Mouse (Mus musculus) layer of hippocampus, adult 2 months (tissue): ENCODE data around the gene Tmem255b. TPM values are rescaled to one million over a fixed set of nuclear protein-coding genes. Genes with fewer than 3 reads are reported as not detected.

Experiments used
- DNase-seq, 2 experiments: peaks; one replicate each; pipeline ENCODE4 v3.0.0; 2022; ENCODE audit warnings: low spot score in 2 of 2
- H3K27ac ChIP-seq: fragments of 200-600 bp; 2 replicates; pipeline ENCODE4 v1.8.1; 2022
- H3K4me3 ChIP-seq: fragments of 200-600 bp; 2 replicates; pipeline ENCODE4 v1.8.1; 2022; ENCODE audit warnings: mild to moderate bottlenecking
- CTCF ChIP-seq: fragments of 200-600 bp; conservative IDR thresholded peaks from 2 replicates; pipeline ENCODE4 v1.8.1; 2022; ENCODE audit warnings: antibody characterized with exemption, mild to moderate bottlenecking, moderate library complexity
- total RNA-seq, 2 experiments: library from RNA; stranded (reverse); gene quantifications; 2 replicates each; pipeline ENCODE4 v1.2.3; 2021

Gene Tmem255b
- total RNA-seq, 2 experiments from 2014 or later, result 5.2 TPM

- DNase-seq, result no peak
- TF ChIP-seq CTCF, result no peak
- Histone ChIP-seq H3K4me3 (no peak overlapping the region), H3K27ac (no peak overlapping the region)
Observed at GRCm38 (mm10) chr8:13419111-13419639, 15.8 kb upstream of the Tmem255b start.

GRCm38 (mm10) chr8:13420970-13421369 is 14.0 kb upstream of the Tmem255b start:
- H3K4me3 ChIP-seq, result no peak overlapping the region
- TF ChIP-seq CTCF, result no peak
- DNase-seq, result no peak
- H3K27ac ChIP-seq, result no peak overlapping the region

- no peak overlapping the region for H3K4me3 ChIP-seq
- TF ChIP-seq CTCF, result no peak
- no peak overlapping the region for H3K27ac ChIP-seq
- DNase-seq, result no peak
Observed at GRCm38 (mm10) chr8:13427351-13427750, 7.6 kb upstream of the Tmem255b start.

- no peak for TF ChIP-seq CTCF
- Histone ChIP-seq H3K4me3 (no peak overlapping the region), H3K27ac (no peak overlapping the region)
- DNase-seq, result no peak
Observed at GRCm38 (mm10) chr8:13428156-13428555, 6.8 kb upstream of the Tmem255b start.

- no peak for TF ChIP-seq CTCF
- DNase-seq, result no peak
- H3K4me3 ChIP-seq, result no peak overlapping the region
- H3K27ac ChIP-seq, result no peak overlapping the region
Observed at GRCm38 (mm10) chr8:13430412-13430811, 4.6 kb upstream of the Tmem255b start.

- no peak for TF ChIP-seq CTCF
- H3K4me3 ChIP-seq, result no peak overlapping the region
- no peak overlapping the region for H3K27ac ChIP-seq
- no peak for DNase-seq
Observed at GRCm38 (mm10) chr8:13430866-13431265, 4.1 kb upstream of the Tmem255b start.

GRCm38 (mm10) chr8:13433130-13433529 is 1.9 kb upstream of the Tmem255b start:
- no peak for DNase-seq
- no peak for TF ChIP-seq CTCF

GRCm38 (mm10) chr8:13436052-13436451 is 1.1 kb downstream of the Tmem255b start:
- DNase-seq, result no peak
- no peak for TF ChIP-seq CTCF
- Histone ChIP-seq H3K4me3 (no peak overlapping the region), H3K27ac (no peak overlapping the region; the same call in 1 of the 2 replicates)

More at GRCm38 (mm10) chr8:13433130-13433529, 1.9 kb upstream of the Tmem255b start:
- no peak overlapping the region for H3K4me3 ChIP-seq
- H3K27ac ChIP-seq, result no peak overlapping the region

- TF ChIP-seq CTCF, result no peak
- DNase-seq, result no peak
Observed at GRCm38 (mm10) chr8:13437531-13437930, 2.5 kb downstream of the Tmem255b start.

GRCm38 (mm10) chr8:13442152-13442551 is 7.2 kb downstream of the Tmem255b start:
- H3K27ac ChIP-seq, result no peak overlapping the region
- H3K4me3 ChIP-seq, result no peak overlapping the region
- no peak for DNase-seq
- TF ChIP-seq CTCF, result no peak

More at GRCm38 (mm10) chr8:13437531-13437930, 2.5 kb downstream of the Tmem255b start:
- Histone ChIP-seq H3K27ac (no peak overlapping the region), H3K4me3 (no peak overlapping the region)

GRCm38 (mm10) chr8:13446456-13446855 is 11.5 kb downstream of the Tmem255b start:
- Histone ChIP-seq H3K4me3 (no peak overlapping the region), H3K27ac (no peak overlapping the region)
- TF ChIP-seq CTCF, result no peak
- peak; percentile 29 to 42 for DNase-seq

GRCm38 (mm10) chr8:13448145-13448544 is 13.2 kb downstream of the Tmem255b start:
- H3K4me3 ChIP-seq, result no peak overlapping the region
- no peak for DNase-seq
- no peak for TF ChIP-seq CTCF
- no peak overlapping the region for H3K27ac ChIP-seq

GRCm38 (mm10) chr8:13451747-13452277 is 16.8 kb downstream of the Tmem255b start:
- no peak overlapping the region for H3K4me3 ChIP-seq
- DNase-seq, result no peak
- TF ChIP-seq CTCF, result no peak
- H3K27ac ChIP-seq, result no peak overlapping the region
